Mouse (Mus musculus): ENCODE data around the gene Smc3.

Gene Smc3

GRCm38 (mm10) chr19:53690816-53691215 is 90.6 kb downstream of the Smc3 start:
- DNase-seq (ENCODE audit: inconsistent age in 2 of 2, low spot score in 1 of 2), result no peak

GRCm38 (mm10) chr19:53694020-53694419 is 93.8 kb downstream of the Smc3 start:
- no peak for DNase-seq (ENCODE audit: inconsistent age in 2 of 2, low spot score in 1 of 2)

Measured in adrenal gland, adult (tissue).